Mouse (Mus musculus): Measurements from ENCODE around the gene Wdr11. TPM values are rescaled to one million over a fixed set of nuclear protein-coding genes. Genes with fewer than 3 reads are reported as not detected.

The Wdr11 gene
- 53.6 and 56.4 TPM in 2 replicates for polyA plus RNA-seq (2015; fragmentation: Nextera tagmentation; extraction: Ambion mirVana)

GRCm38 (mm10) chr7:129591371-129592131 lies at the start of gene Wdr11:
Gene Wdr11 (plus strand): TSS chr7:129591863.
- H3K4me2 ChIP-seq (replicated peaks; ENCODE audit: low read depth, low read length): peak within 1 kb of the TSS; percentile 68
- WGBS: 3% methylated on average over 37 of the region's 37 CpGs
- H3K27ac ChIP-seq (ENCODE audit: low read length): peak within 1 kb of the TSS; percentile 99
- peaks cover 5% of the 10 kb centered on the region; the same call in 1 of the 2 replicates for H3K36me3 ChIP-seq (ENCODE audit: insufficient read depth, low read length)
- H3K4me3 ChIP-seq (ENCODE audit: low read length): peak within 1 kb of the TSS; percentile 91
- no peaks in the 10 kb centered on the region; the same call in 1 of the 2 replicates for H3K27me3 ChIP-seq (ENCODE audit: insufficient read depth, low read length)
- ATAC-seq (ENCODE audit: low FRiP score, low TSS enrichment): peak; percentile 95
- H3K9ac ChIP-seq (replicated peaks; ENCODE audit: low read length): peak within 1 kb of the TSS; percentile 97
- H3K4me1 ChIP-seq (ENCODE audit: insufficient read depth, low read length): peaks cover 9% of the 10 kb centered on the region
- H3K9me3 ChIP-seq (ENCODE audit: low read length): no peaks in the 10 kb centered on the region

GRCm38 (mm10) chr7:129567541-129567940 lies 24.1 kb upstream of the Wdr11 start:
- H3K27me3 ChIP-seq (ENCODE audit: insufficient read depth, low read length): no peaks in the 10 kb centered on the region
- H3K9me3 ChIP-seq (ENCODE audit: low read length): peaks cover 4% of the 10 kb centered on the region; the same call in 1 of the 2 replicates
- no peak overlapping the region for H3K4me3 ChIP-seq (ENCODE audit: low read length)
- 84% methylated on average over 1 of the region's 1 CpGs for WGBS
- H3K4me2 ChIP-seq (replicated peaks; ENCODE audit: low read depth, low read length): no peak overlapping the region
- no peak overlapping the region for H3K9ac ChIP-seq (replicated peaks; ENCODE audit: low read length)
- H3K4me1 ChIP-seq (ENCODE audit: insufficient read depth, low read length): no peaks in the 10 kb centered on the region
- no peaks in the 10 kb centered on the region for H3K36me3 ChIP-seq (ENCODE audit: insufficient read depth, low read length)
- H3K27ac ChIP-seq (ENCODE audit: low read length): no peak overlapping the region
- ATAC-seq (ENCODE audit: low FRiP score, low TSS enrichment): no peak

GRCm38 (mm10) chr7:129568338-129568737 lies 23.3 kb upstream of the Wdr11 start:
- ATAC-seq (ENCODE audit: low FRiP score, low TSS enrichment): no peak
- no peaks in the 10 kb centered on the region for H3K36me3 ChIP-seq (ENCODE audit: insufficient read depth, low read length)
- no peak overlapping the region for H3K27ac ChIP-seq (ENCODE audit: low read length)
- H3K27me3 ChIP-seq (ENCODE audit: insufficient read depth, low read length): no peaks in the 10 kb centered on the region
- H3K9ac ChIP-seq (replicated peaks; ENCODE audit: low read length): no peak overlapping the region
- WGBS: 71% methylated on average over 2 of the region's 2 CpGs
- no peak overlapping the region for H3K4me3 ChIP-seq (ENCODE audit: low read length)
- peaks cover 4% of the 10 kb centered on the region; the same call in 1 of the 2 replicates for H3K9me3 ChIP-seq (ENCODE audit: low read length)
- H3K4me2 ChIP-seq (replicated peaks; ENCODE audit: low read depth, low read length): no peak overlapping the region
- no peaks in the 10 kb centered on the region for H3K4me1 ChIP-seq (ENCODE audit: insufficient read depth, low read length)

- no peak for ATAC-seq (ENCODE audit: low FRiP score, low TSS enrichment)
- no peaks in the 10 kb centered on the region for H3K36me3 ChIP-seq (ENCODE audit: insufficient read depth, low read length)
- WGBS: 72% methylated on average over 4 of the region's 4 CpGs
These were observed 17.2 kb upstream of the Wdr11 start for GRCm38 (mm10) chr7:129574471-129574870.

GRCm38 (mm10) chr7:129575110-129575784 lies 16.4 kb upstream of the Wdr11 start:
- Histone ChIP-seq H3K36me3 (ENCODE audit: insufficient read depth, low read length) (no peaks in the 10 kb centered on the region), H3K27me3 (ENCODE audit: insufficient read depth, low read length) (no peaks in the 10 kb centered on the region), H3K27ac (ENCODE audit: low read length) (no peak overlapping the region), H3K4me2 (replicated peaks; ENCODE audit: low read depth, low read length) (no peak overlapping the region), H3K4me3 (ENCODE audit: low read length) (no peak overlapping the region), H3K9me3 (ENCODE audit: low read length) (no peaks in the 10 kb centered on the region), H3K9ac (replicated peaks; ENCODE audit: low read length) (no peak overlapping the region), H3K4me1 (ENCODE audit: insufficient read depth, low read length) (no peaks in the 10 kb centered on the region)
- WGBS: 21% methylated on average over 7 of the region's 7 CpGs
- ATAC-seq (ENCODE audit: low FRiP score, low TSS enrichment): no peak

More at GRCm38 (mm10) chr7:129574471-129574870, 17.2 kb upstream of the Wdr11 start:
- no peaks in the 10 kb centered on the region for H3K27me3 ChIP-seq (ENCODE audit: insufficient read depth, low read length)
- no peak overlapping the region for H3K4me2 ChIP-seq (replicated peaks; ENCODE audit: low read depth, low read length)
- no peak overlapping the region for H3K4me3 ChIP-seq (ENCODE audit: low read length)
- no peak overlapping the region for H3K27ac ChIP-seq (ENCODE audit: low read length)
- H3K9me3 ChIP-seq (ENCODE audit: low read length): no peaks in the 10 kb centered on the region
- H3K4me1 ChIP-seq (ENCODE audit: insufficient read depth, low read length): no peaks in the 10 kb centered on the region
- H3K9ac ChIP-seq (replicated peaks; ENCODE audit: low read length): no peak overlapping the region

- Histone ChIP-seq H3K4me3 (ENCODE audit: low read length) (peak overlapping the region; percentile 91), H3K9ac (replicated peaks; ENCODE audit: low read length) (peak overlapping the region; percentile 97), H3K4me1 (ENCODE audit: insufficient read depth, low read length) (peaks cover 9% of the 10 kb centered on the region), H3K4me2 (replicated peaks; ENCODE audit: low read depth, low read length) (peak overlapping the region; percentile 68), H3K36me3 (ENCODE audit: insufficient read depth, low read length) (peaks cover 11% of the 10 kb centered on the region), H3K27ac (ENCODE audit: low read length) (peak overlapping the region; percentile 99), H3K9me3 (ENCODE audit: low read length) (peaks cover 3% of the 10 kb centered on the region; the same call in 1 of the 2 replicates), H3K27me3 (ENCODE audit: insufficient read depth, low read length) (no peaks in the 10 kb centered on the region)
- peak; percentile 49; the same call in 1 of the 2 replicates for ATAC-seq (ENCODE audit: low FRiP score, low TSS enrichment)
- WGBS: under 1% methylated on average over 13 of the region's 13 CpGs
These were observed 576 bp downstream of the Wdr11 start for GRCm38 (mm10) chr7:129592132-129592745.

GRCm38 (mm10) chr7:129597186-129597585 lies 5.5 kb downstream of the Wdr11 start:
- Histone ChIP-seq H3K36me3 (ENCODE audit: insufficient read depth, low read length) (peaks cover 40% of the 10 kb centered on the region), H3K4me1 (ENCODE audit: insufficient read depth, low read length) (peaks cover 5% of the 10 kb centered on the region), H3K27me3 (ENCODE audit: insufficient read depth, low read length) (no peaks in the 10 kb centered on the region), H3K4me2 (replicated peaks; ENCODE audit: low read depth, low read length) (no peak overlapping the region), H3K4me3 (ENCODE audit: low read length) (no peak overlapping the region), H3K9ac (replicated peaks; ENCODE audit: low read length) (no peak overlapping the region), H3K9me3 (ENCODE audit: low read length) (peaks cover 3% of the 10 kb centered on the region; the same call in 1 of the 2 replicates), H3K27ac (ENCODE audit: low read length) (no peak overlapping the region)
- ATAC-seq (ENCODE audit: low FRiP score, low TSS enrichment): no peak
- 96% methylated on average over 2 of the region's 2 CpGs for WGBS

GRCm38 (mm10) chr7:129606291-129606690 lies 14.6 kb downstream of the Wdr11 start:
- Histone ChIP-seq H3K27me3 (ENCODE audit: insufficient read depth, low read length) (no peaks in the 10 kb centered on the region), H3K9me3 (ENCODE audit: low read length) (no peaks in the 10 kb centered on the region), H3K4me2 (replicated peaks; ENCODE audit: low read depth, low read length) (no peak overlapping the region), H3K4me3 (ENCODE audit: low read length) (no peak overlapping the region), H3K36me3 (ENCODE audit: insufficient read depth, low read length) (peaks cover 53% of the 10 kb centered on the region), H3K27ac (ENCODE audit: low read length) (no peak overlapping the region), H3K4me1 (ENCODE audit: insufficient read depth, low read length) (no peaks in the 10 kb centered on the region), H3K9ac (replicated peaks; ENCODE audit: low read length) (no peak overlapping the region)
- no peak for ATAC-seq (ENCODE audit: low FRiP score, low TSS enrichment)
- 93% methylated on average over 8 of the region's 8 CpGs for WGBS

- WGBS: 89% methylated on average over 5 of the region's 5 CpGs
- H3K9ac ChIP-seq (replicated peaks; ENCODE audit: low read length): no peak overlapping the region
- H3K4me3 ChIP-seq (ENCODE audit: low read length): no peak overlapping the region
- H3K36me3 ChIP-seq (ENCODE audit: insufficient read depth, low read length): peaks cover 50% of the 10 kb centered on the region
- H3K9me3 ChIP-seq (ENCODE audit: low read length): no peaks in the 10 kb centered on the region
- no peak overlapping the region for H3K27ac ChIP-seq (ENCODE audit: low read length)
- no peaks in the 10 kb centered on the region for H3K4me1 ChIP-seq (ENCODE audit: insufficient read depth, low read length)
- H3K27me3 ChIP-seq (ENCODE audit: insufficient read depth, low read length): no peaks in the 10 kb centered on the region
- H3K4me2 ChIP-seq (replicated peaks; ENCODE audit: low read depth, low read length): no peak overlapping the region
- ATAC-seq (ENCODE audit: low FRiP score, low TSS enrichment): no peak
These were observed 29.5 kb downstream of the Wdr11 start for GRCm38 (mm10) chr7:129621141-129621540.

All from kidney, embryonic 16.5 days (tissue).